Mouse (Mus musculus): ENCODE results near the gene Olfr692. TPM values are rescaled to one million over a fixed set of nuclear protein-coding genes. Genes with fewer than 3 reads are reported as not detected.

The Olfr692 gene
- polyA plus RNA-seq, 1 experiment from 2014 or later: not detected

- Histone ChIP-seq H3K4me2 (replicated peaks; ENCODE audit: low read depth, low read length) (no peak overlapping the region), H3K9ac (replicated peaks; ENCODE audit: low read depth) (no peak overlapping the region), H3K4me1 (ENCODE audit: insufficient read depth, low read depth, low read length) (no peaks in the 10 kb centered on the region), H3K9me3 (ENCODE audit: low read length) (no peaks in the 10 kb centered on the region), H3K4me3 (ENCODE audit: low read depth, low read length) (no peak overlapping the region), H3K27me3 (replicated peaks; ENCODE audit: insufficient read depth, low read length) (no peaks in the 10 kb centered on the region), H3K27ac (ENCODE audit: low read length) (no peak overlapping the region), H3K36me3 (ENCODE audit: insufficient read depth, low read length) (no peaks in the 10 kb centered on the region)
- ATAC-seq (no peak), DNase-seq (ENCODE audit: low spot score) (no peak)
- TF ChIP-seq CTCF (IDR thresholded peaks at IDR 0.05): no peak
- no peak for TF ChIP-seq EP300 (IDR thresholded peaks at IDR 0.05)
- WGBS: 47% methylated on average over 6 of the region's 6 CpGs
These were observed 46.4 kb downstream of the Olfr692 start for GRCm38 (mm10) chr7:105414385-105414784.

DNA sequence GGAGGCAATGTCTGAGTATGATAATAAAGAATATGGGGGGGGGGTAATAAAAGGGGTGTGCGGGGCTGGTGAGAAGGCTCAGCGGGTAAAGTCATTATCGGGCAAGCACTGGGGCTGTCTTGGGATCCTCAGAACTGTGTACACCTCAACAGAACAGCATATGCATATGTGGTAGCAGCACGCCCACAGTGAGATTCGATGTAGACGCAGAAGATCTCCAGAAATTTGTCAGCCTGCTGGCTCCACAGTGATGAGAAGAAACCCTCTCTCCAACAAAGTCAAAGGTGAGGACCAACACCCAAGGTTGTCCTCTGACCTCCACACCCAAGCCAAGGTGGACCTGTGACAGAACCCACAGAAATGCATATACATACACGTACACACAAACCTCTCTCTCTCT lies 48.5 kb downstream of the Olfr692 start:
- WGBS: 92% methylated on average over 7 of the region's 7 CpGs
- ATAC-seq: no peak
- TF ChIP-seq EP300 (IDR thresholded peaks at IDR 0.05) (no peak), CTCF (IDR thresholded peaks at IDR 0.05) (no peak)
- no peaks in the 10 kb centered on the region for H3K36me3 ChIP-seq (ENCODE audit: insufficient read depth, low read length)
- H3K27me3 ChIP-seq (replicated peaks; ENCODE audit: insufficient read depth, low read length): no peaks in the 10 kb centered on the region
- no peak overlapping the region for H3K4me2 ChIP-seq (replicated peaks; ENCODE audit: low read depth, low read length)
- H3K4me3 ChIP-seq (ENCODE audit: low read depth, low read length): no peak overlapping the region
- no peaks in the 10 kb centered on the region for H3K4me1 ChIP-seq (ENCODE audit: insufficient read depth, low read depth, low read length)
- H3K9ac ChIP-seq (replicated peaks; ENCODE audit: low read depth): no peak overlapping the region
- no peak overlapping the region for H3K27ac ChIP-seq (ENCODE audit: low read length)
- no peak for DNase-seq (ENCODE audit: low spot score)
- H3K9me3 ChIP-seq (ENCODE audit: low read length): no peaks in the 10 kb centered on the region

GRCm38 (mm10) chr7:105418106-105418505 lies 50.1 kb downstream of the Olfr692 start:
- WGBS: 71% methylated on average over 5 of the region's 5 CpGs

More at GRCm38 (mm10) chr7:105418106-105418505, 50.1 kb downstream of the Olfr692 start:
- no peaks in the 10 kb centered on the region for H3K27me3 ChIP-seq (replicated peaks; ENCODE audit: insufficient read depth, low read length)
- ATAC-seq (no peak), DNase-seq (ENCODE audit: low spot score) (no peak)
- no peak overlapping the region for H3K4me2 ChIP-seq (replicated peaks; ENCODE audit: low read depth, low read length)
- H3K27ac ChIP-seq (ENCODE audit: low read length): no peak overlapping the region
- TF ChIP-seq CTCF (IDR thresholded peaks at IDR 0.05) (no peak), EP300 (IDR thresholded peaks at IDR 0.05) (no peak)
- no peaks in the 10 kb centered on the region for H3K4me1 ChIP-seq (ENCODE audit: insufficient read depth, low read depth, low read length)
- no peaks in the 10 kb centered on the region for H3K36me3 ChIP-seq (ENCODE audit: insufficient read depth, low read length)
- no peaks in the 10 kb centered on the region for H3K9me3 ChIP-seq (ENCODE audit: low read length)
- H3K9ac ChIP-seq (replicated peaks; ENCODE audit: low read depth): no peak overlapping the region
- H3K4me3 ChIP-seq (ENCODE audit: low read depth, low read length): no peak overlapping the region

Other genes with a start within 250 kb of the Olfr692 start
- gene Olfr683, start 221.2 kb upstream of the Olfr692 start, polyA plus RNA-seq (2015; fragmentation: Nextera tagmentation; extraction: Ambion mirVana): not detected in 2 replicates
- gene Olfr684, start 204.6 kb upstream of the Olfr692 start, polyA plus RNA-seq (2015; fragmentation: Nextera tagmentation; extraction: Ambion mirVana): not detected in 2 replicates
- gene Olfr685, start 182.2 kb upstream of the Olfr692 start, polyA plus RNA-seq (2015; fragmentation: Nextera tagmentation; extraction: Ambion mirVana): not detected in 2 replicates
- gene Olfr686, start 160.7 kb upstream of the Olfr692 start, polyA plus RNA-seq (2015; fragmentation: Nextera tagmentation; extraction: Ambion mirVana): not detected in 2 replicates
- gene Olfr688, start 80.1 kb upstream of the Olfr692 start, polyA plus RNA-seq (2015; fragmentation: Nextera tagmentation; extraction: Ambion mirVana): not detected in 2 replicates
- not detected in 2 replicates for gene Olfr689, start 57.1 kb upstream of the Olfr692 start, polyA plus RNA-seq (2015; fragmentation: Nextera tagmentation; extraction: Ambion mirVana)
- not detected in 2 replicates for gene Olfr690, start 34.1 kb upstream of the Olfr692 start, polyA plus RNA-seq (2015; fragmentation: Nextera tagmentation; extraction: Ambion mirVana)
- not detected in 2 replicates for gene Olfr691, start 26.0 kb upstream of the Olfr692 start, polyA plus RNA-seq (2015; fragmentation: Nextera tagmentation; extraction: Ambion mirVana)
- gene Gm5901, start 6.8 kb downstream of the Olfr692 start, polyA plus RNA-seq (2015; fragmentation: Nextera tagmentation; extraction: Ambion mirVana): not detected in 2 replicates
- gene Fam160a2, start 31.8 kb downstream of the Olfr692 start, polyA plus RNA-seq (2015; fragmentation: Nextera tagmentation; extraction: Ambion mirVana): 25.1 and 26.0 TPM in 2 replicates
- gene Cnga4, start 36.3 kb downstream of the Olfr692 start, polyA plus RNA-seq (2015; fragmentation: Nextera tagmentation; extraction: Ambion mirVana): 0.11 TPM in 1 of 2 replicates, not detected in the other
- gene Cckbr, start 57.5 kb downstream of the Olfr692 start, polyA plus RNA-seq (2015; fragmentation: Nextera tagmentation; extraction: Ambion mirVana): 0.06 and 0.12 TPM in 2 replicates
- 162 and 168 TPM in 2 replicates for gene Cavin3, start 114.1 kb downstream of the Olfr692 start, polyA plus RNA-seq (2015; fragmentation: Nextera tagmentation; extraction: Ambion mirVana)
- gene Smpd1, start 186.1 kb downstream of the Olfr692 start, polyA plus RNA-seq (2015; fragmentation: Nextera tagmentation; extraction: Ambion mirVana): 57.1 and 57.5 TPM in 2 replicates
- 71.2 and 77.6 TPM in 2 replicates for gene Apbb1, start 213.4 kb downstream of the Olfr692 start, polyA plus RNA-seq (2015; fragmentation: Nextera tagmentation; extraction: Ambion mirVana)
- 1.7 and 2.0 TPM in 2 replicates for gene Hpx, start 231.9 kb downstream of the Olfr692 start, polyA plus RNA-seq (2015; fragmentation: Nextera tagmentation; extraction: Ambion mirVana)